Mouse (Mus musculus) forebrain, embryonic 14.5 days (tissue): ENCODE data around the gene Fam184b. TPM values are rescaled to one million over a fixed set of nuclear protein-coding genes. Genes with fewer than 3 reads are reported as not detected.
"Not testable (repeated sequence)": the region's sequence is repeated elsewhere in the genome, so short reads cannot be mapped to it uniquely, and the experiment has no call there.

Experiments
- ATAC-seq: fragments of 200-750 bp; cut with Nextera tagmentation; 2 replicates; pipeline ENCODE4 v1.8.0; 2017; ENCODE audit warnings: mild to moderate bottlenecking, moderate library complexity
- DNase-seq: peaks from one replicate; pipeline ENCODE4 v3.0.0-alpha.2; 2015; ENCODE audit warnings: low spot score
- H3K27ac ChIP-seq: fragments of 300-500 bp; sonication (generic); 2 replicates; pipeline ENCODE4 v1.5.1; 2014; ENCODE audit warnings: low read depth, mild to moderate bottlenecking, control low read depth, low read length, moderate library complexity
- H3K27me3 ChIP-seq: fragments of 300-500 bp; sonication (generic); replicated peaks from 2 replicates; pipeline ENCODE4 v1.6.1; 2014; ENCODE audit warnings: low read length, control low read depth, mixed read lengths; ENCODE audit not compliant: control insufficient read depth, insufficient read depth
- H3K36me3 ChIP-seq: fragments of 300-500 bp; sonication (generic); 2 replicates; pipeline ENCODE4 v1.6.1; 2014; ENCODE audit warnings: low read length, control low read depth; ENCODE audit not compliant: control insufficient read depth, insufficient read depth
- H3K4me1 ChIP-seq: fragments of 300-500 bp; sonication (generic); 2 replicates; pipeline ENCODE4 v1.6.1; 2014; ENCODE audit warnings: antibody characterized with exemption, low read length, control low read depth; ENCODE audit not compliant: control insufficient read depth, insufficient read depth
- H3K4me2 ChIP-seq: fragments of 300-500 bp; sonication (generic); 2 replicates; pipeline ENCODE4 v1.6.1; 2014; ENCODE audit warnings: mild to moderate bottlenecking, control low read depth, low read length
- H3K4me3 ChIP-seq: fragments of 300-500 bp; sonication (generic); 2 replicates; pipeline ENCODE4 v1.5.1; 2014; ENCODE audit warnings: low read depth, low read length, control low read depth
- H3K9ac ChIP-seq: fragments of 300-500 bp; sonication (generic); 2 replicates; pipeline ENCODE4 v1.6.1; 2014; ENCODE audit warnings: mild to moderate bottlenecking, low read length, control low read depth, moderate library complexity
- H3K9me3 ChIP-seq: fragments of 300-500 bp; sonication (generic); replicated peaks from 2 replicates; pipeline ENCODE4 v1.6.1; 2016; ENCODE audit warnings: low read length, control low read depth, mixed read lengths; ENCODE audit not compliant: control insufficient read depth
- WGBS: fragments of 180-500 bp; shearing (Covaris S2); extraction: QIAGEN DNeasy Blood & Tissue Kit; methylation state at CpG from one replicate; pipeline ENCODE4 v1.1.7; 2014; 5-methylcytosine and 5-hydroxymethylcytosine counted together
- polyA plus RNA-seq: library from polyadenylated mRNA; unstranded; fragments of >200 nt; fragmentation: Nextera tagmentation; extraction: Ambion mirVana; gene quantifications from 2 replicates; pipeline ENCODE4 v1.2.1, GENCODE M21; 2014

The Fam184b gene
- polyA plus RNA-seq, 1 experiment from 2014 or later, result 2.9 TPM

DNA sequence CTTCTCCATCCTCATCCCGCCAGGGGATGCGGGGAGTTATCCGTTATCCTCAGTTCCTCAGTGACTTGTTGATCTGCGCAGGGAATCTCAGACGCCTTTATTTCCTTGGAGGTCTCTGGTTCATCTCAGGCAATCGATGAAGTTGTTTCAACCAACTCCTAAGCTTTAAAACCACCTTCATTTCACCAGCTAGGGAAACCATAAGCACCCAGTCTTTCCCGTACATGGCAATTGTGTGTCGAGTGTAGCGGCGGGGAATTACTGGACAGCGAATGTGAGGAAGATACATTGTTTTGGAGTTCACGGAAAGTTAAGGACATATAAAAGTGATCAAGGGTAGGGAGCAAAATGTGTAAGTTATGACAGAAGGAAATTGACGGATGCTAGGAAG, 30.9 kb upstream of the Fam184b start:
- Histone ChIP-seq H3K4me3 (peak overlapping the region; percentile 76), H3K9ac (peak overlapping the region; percentile 71), H3K4me1 (peaks cover 9% of the 10 kb centered on the region; the same call in 1 of the 2 replicates), H3K9me3 (no peaks in the 10 kb centered on the region), H3K36me3 (no peaks in the 10 kb centered on the region), H3K27me3 (no peaks in the 10 kb centered on the region), H3K27ac (peak overlapping the region; percentile 82; the same call in 1 of the 2 replicates), H3K4me2 (peak overlapping the region; percentile 86)
- DNase-seq (peak; percentile 15), ATAC-seq (no peak)
- under 1% methylated on average over 13 of the region's 13 CpGs for WGBS

- peak; percentile 100 for ATAC-seq
These were observed 30.3 kb upstream of the Fam184b start, which contains the start of gene Ncapg for GRCm38 (mm10) chr5:45669598-45670279. Gene Ncapg, plus strand, starts transcription at chr5:45669919.

DNA sequence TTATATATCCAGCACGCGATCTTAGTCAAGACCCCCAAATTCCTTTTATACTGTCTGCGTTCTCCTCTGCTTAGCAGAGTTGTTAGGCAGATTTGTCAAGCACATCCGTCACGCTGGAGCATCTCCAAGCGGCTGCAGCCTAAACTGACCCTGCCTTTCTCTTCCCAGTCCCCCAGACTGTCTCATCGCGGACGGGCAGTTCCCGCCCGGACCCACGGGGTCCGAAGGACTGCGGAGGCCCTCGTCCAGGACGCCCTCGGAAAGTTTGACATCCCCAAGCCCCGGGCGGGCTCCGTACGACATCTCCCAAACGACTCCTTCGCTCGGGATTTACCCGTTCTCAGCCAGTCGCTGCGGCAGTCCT, 29.8 kb upstream of the Fam184b start:
- no peak for DNase-seq
- Histone ChIP-seq H3K9ac (peak overlapping the region; percentile 77), H3K27ac (peak overlapping the region; percentile 65), H3K4me2 (peak overlapping the region; percentile 88), H3K27me3 (no peaks in the 10 kb centered on the region), H3K4me3 (peak overlapping the region; percentile 76), H3K9me3 (no peaks in the 10 kb centered on the region), H3K4me1 (peaks cover 9% of the 10 kb centered on the region; the same call in 1 of the 2 replicates), H3K36me3 (no peaks in the 10 kb centered on the region)
- no peak; the same call in 1 of the 2 replicates for ATAC-seq
- WGBS, result under 1% methylated on average over 27 of the region's 27 CpGs

More at GRCm38 (mm10) chr5:45669598-45670279, 30.3 kb upstream of the Fam184b start, which contains the start of gene Ncapg:
- no peaks in the 10 kb centered on the region for H3K9me3 ChIP-seq
- peak within 1 kb of the TSS; percentile 82 for H3K27ac ChIP-seq
- H3K36me3 ChIP-seq, result no peaks in the 10 kb centered on the region
- H3K4me3 ChIP-seq, result peak within 1 kb of the TSS; percentile 76
- H3K9ac ChIP-seq, result peak within 1 kb of the TSS; percentile 77
- H3K4me1 ChIP-seq, result peaks cover 9% of the 10 kb centered on the region; the same call in 1 of the 2 replicates
- WGBS, result under 1% methylated on average over 62 of the region's 66 CpGs
- peak within 1 kb of the TSS; percentile 88 for H3K4me2 ChIP-seq
- no peaks in the 10 kb centered on the region for H3K27me3 ChIP-seq
- peak; percentile 99 for DNase-seq

DNA sequence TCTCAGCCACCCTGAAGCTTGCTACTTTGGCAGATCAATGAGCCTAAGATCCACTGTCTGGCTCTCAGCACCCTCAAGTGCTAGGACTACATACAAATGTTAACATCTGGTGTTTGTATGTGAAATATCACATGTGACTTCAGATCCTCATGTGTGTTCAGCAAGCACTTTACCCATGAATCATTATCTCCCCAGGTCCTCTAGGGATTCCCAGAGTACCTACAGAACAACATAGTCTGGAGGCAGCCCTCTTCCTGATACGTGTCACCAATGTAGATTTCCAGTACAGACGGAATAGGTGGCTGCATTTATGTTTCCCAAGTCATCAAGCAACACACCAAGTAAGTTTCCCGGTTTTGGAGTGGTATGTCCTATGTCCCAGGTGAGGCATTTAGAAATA, 29.4 kb upstream of the Fam184b start:
- Histone ChIP-seq H3K4me3 (peak overlapping the region; percentile 76), H3K4me2 (peak overlapping the region; percentile 88), H3K9me3 (no peaks in the 10 kb centered on the region), H3K27me3 (no peaks in the 10 kb centered on the region), H3K9ac (peak overlapping the region; percentile 77), H3K27ac (no peak overlapping the region; the same call in 1 of the 2 replicates), H3K4me1 (peaks cover 9% of the 10 kb centered on the region; the same call in 1 of the 2 replicates), H3K36me3 (no peaks in the 10 kb centered on the region)
- ATAC-seq (no peak), DNase-seq (peak; percentile 14)
- WGBS, result 2% methylated on average over 3 of the region's 3 CpGs

DNA sequence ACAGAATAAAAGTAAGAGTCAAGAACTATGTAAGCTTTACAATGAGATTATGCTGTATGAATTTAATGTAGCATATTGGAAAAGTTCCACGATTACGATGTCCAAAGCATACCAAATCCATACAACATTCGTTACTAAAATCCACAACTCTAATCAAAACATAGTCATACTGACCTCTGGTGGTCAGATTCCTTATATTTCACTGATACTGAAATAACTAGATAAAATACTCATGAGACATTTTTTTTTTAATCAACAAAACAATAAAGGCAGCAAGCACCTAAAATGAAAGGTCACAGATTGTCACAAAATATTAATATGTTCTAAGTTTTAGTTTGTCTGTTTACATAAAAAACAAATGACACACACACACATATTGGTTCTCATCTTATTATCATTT, 28.9 kb upstream of the Fam184b start:
- no peaks in the 10 kb centered on the region for H3K27me3 ChIP-seq
- no peak overlapping the region for H3K4me3 ChIP-seq
- H3K36me3 ChIP-seq, result no peaks in the 10 kb centered on the region
- no peak overlapping the region for H3K9ac ChIP-seq
- ATAC-seq (no peak), DNase-seq (peak; percentile 85)
- H3K4me1 ChIP-seq, result peaks cover 9% of the 10 kb centered on the region; the same call in 1 of the 2 replicates
- H3K27ac ChIP-seq, result no peak overlapping the region
- 20% methylated on average over 3 of the region's 3 CpGs for WGBS
- no peaks in the 10 kb centered on the region for H3K9me3 ChIP-seq
- H3K4me2 ChIP-seq, result peak overlapping the region; percentile 88; the same call in 1 of the 2 replicates

GRCm38 (mm10) chr5:45658406-45658805, 19.0 kb upstream of the Fam184b start:
- H3K4me3 ChIP-seq, H3K27me3 ChIP-seq, H3K4me1 ChIP-seq, H3K4me2 ChIP-seq, H3K36me3 ChIP-seq, H3K9ac ChIP-seq, H3K9me3 ChIP-seq, H3K27ac ChIP-seq, DNase-seq, ATAC-seq: not testable (repeated sequence)
- 93% methylated on average over 13 of the region's 13 CpGs for WGBS

- Histone ChIP-seq H3K4me3 (no peak overlapping the region), H3K4me1 (no peaks in the 10 kb centered on the region), H3K27me3 (no peaks in the 10 kb centered on the region), H3K36me3 (no peaks in the 10 kb centered on the region), H3K4me2 (no peak overlapping the region), H3K9ac (no peak overlapping the region), H3K9me3 (no peaks in the 10 kb centered on the region), H3K27ac (no peak overlapping the region)
- ATAC-seq, result no peak
- no peak for DNase-seq
- WGBS, result 99% methylated on average over 2 of the region's 2 CpGs
These were observed 11.8 kb upstream of the Fam184b start for GRCm38 (mm10) chr5:45651026-45651703.

DNA sequence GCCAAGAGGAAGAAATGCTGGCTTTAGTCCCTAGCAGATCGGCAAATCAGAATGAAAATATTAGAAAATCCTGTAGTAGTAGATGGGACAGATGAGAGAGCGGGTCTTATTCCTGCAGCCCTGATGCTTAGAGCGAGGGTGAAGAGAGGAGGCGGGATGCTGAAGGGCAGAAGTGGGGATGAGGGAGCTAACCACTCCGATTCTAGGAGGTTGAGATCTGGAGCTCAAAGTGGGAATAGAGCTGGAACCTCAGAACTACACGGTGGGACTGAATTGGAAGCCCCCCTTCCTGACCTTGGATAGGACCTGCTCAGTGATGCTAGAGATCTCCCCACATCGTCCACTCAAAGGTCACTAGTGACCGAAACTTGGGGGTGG, 290 bp upstream of the Fam184b start:
- Histone ChIP-seq H3K4me1 (no peaks in the 10 kb centered on the region), H3K27me3 (no peaks in the 10 kb centered on the region), H3K4me3 (peak overlapping the region; percentile 47), H3K9me3 (no peaks in the 10 kb centered on the region), H3K9ac (peak overlapping the region; percentile 62), H3K36me3 (no peaks in the 10 kb centered on the region), H3K27ac (no peak overlapping the region), H3K4me2 (peak overlapping the region; percentile 73)
- WGBS, result under 1% methylated on average over 8 of the region's 8 CpGs
- peak; percentile 29 for DNase-seq
- peak; percentile 30; the same call in 1 of the 2 replicates for ATAC-seq
